Mouse (Mus musculus) heart, embryonic 13.5 days (tissue): ENCODE measurements around the gene Plekhb2. TPM values are rescaled to one million over a fixed set of nuclear protein-coding genes. Genes with fewer than 3 reads are reported as not detected.

Experiments
- ATAC-seq: fragments of 200-750 bp; cut with Nextera tagmentation; 2 replicates; pipeline ENCODE4 v1.8.0; 2017; ENCODE audit warnings: moderate TSS enrichment; ENCODE audit not compliant: insufficient number of reproducible peaks, low FRiP score, low TSS enrichment; ENCODE audit errors: extremely low read depth
- H3K27ac ChIP-seq: fragments of 300-500 bp; sonication (generic); replicated peaks from 2 replicates; pipeline ENCODE4 v1.5.1; 2015; ENCODE audit warnings: moderate library complexity, mild to moderate bottlenecking, inconsistent platforms
- H3K27me3 ChIP-seq: fragments of 300-500 bp; sonication (generic); replicated peaks from 2 replicates; pipeline ENCODE4 v1.6.1; 2015; ENCODE audit warnings: mild to moderate bottlenecking, inconsistent platforms
- H3K36me3 ChIP-seq: fragments of 300-500 bp; sonication (generic); 2 replicates; pipeline ENCODE4 v1.6.1; 2015; ENCODE audit warnings: mild to moderate bottlenecking, inconsistent platforms
- H3K4me1 ChIP-seq: fragments of 300-500 bp; sonication (generic); 2 replicates; pipeline ENCODE4 v1.6.1; 2015; ENCODE audit warnings: inconsistent platforms
- H3K4me2 ChIP-seq: fragments of 300-500 bp; sonication (generic); 2 replicates; pipeline ENCODE4 v1.6.1; 2015; ENCODE audit warnings: inconsistent platforms, mild to moderate bottlenecking, moderate library complexity
- H3K4me3 ChIP-seq: fragments of 300-500 bp; sonication (generic); 2 replicates; pipeline ENCODE4 v1.5.1; 2015; ENCODE audit warnings: moderate library complexity, mild to moderate bottlenecking, inconsistent platforms
- H3K9ac ChIP-seq: fragments of 300-500 bp; sonication (generic); 2 replicates; pipeline ENCODE4 v1.6.1; 2015; ENCODE audit warnings: inconsistent platforms, mild to moderate bottlenecking, moderate library complexity
- H3K9me3 ChIP-seq: fragments of 300-500 bp; sonication (generic); 2 replicates; pipeline ENCODE4 v1.6.1; 2016; ENCODE audit warnings: inconsistent platforms
- WGBS: fragments of 180-500 bp; shearing (Covaris S2); methylation state at CpG from one replicate; pipeline ENCODE4 v1.1.7; 2015; ENCODE audit warnings: mixed read lengths; 5-methylcytosine and 5-hydroxymethylcytosine counted together
- polyA plus RNA-seq: library from polyadenylated mRNA; unstranded; fragments of >200 nt; fragmentation: Nextera tagmentation; extraction: Ambion mirVana; gene quantifications from 2 replicates; pipeline ENCODE4 v1.2.1, GENCODE M21; 2015

Plekhb2 gene
- polyA plus RNA-seq, 1 experiment from 2014 or later: 56.3 TPM

DNA sequence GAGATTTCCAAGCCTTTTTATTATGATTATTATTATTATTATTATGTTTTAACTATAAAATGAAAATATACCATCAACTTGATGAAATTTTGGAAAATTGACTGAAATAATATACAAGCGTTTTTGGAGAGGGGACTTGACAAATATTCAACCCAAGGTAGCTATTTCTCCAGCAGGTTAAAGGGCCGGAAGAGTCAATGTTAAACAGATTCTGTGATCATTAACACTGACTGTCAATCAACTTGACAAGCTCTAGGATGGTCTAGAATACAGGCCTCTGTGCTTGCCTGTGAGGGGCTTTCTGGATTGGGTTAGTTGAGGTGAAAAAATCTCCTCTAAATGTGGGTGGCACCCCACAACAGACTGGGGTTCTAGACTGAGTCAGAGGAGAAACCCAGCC lies 4.0 kb downstream of the Plekhb2 start:
- no peaks in the 10 kb centered on the region for H3K9me3 ChIP-seq
- no peak overlapping the region for H3K4me2 ChIP-seq
- H3K36me3 ChIP-seq: no peaks in the 10 kb centered on the region
- no peak overlapping the region for H3K4me3 ChIP-seq
- peaks cover 32% of the 10 kb centered on the region for H3K4me1 ChIP-seq
- WGBS: 78% methylated on average over 2 of the region's 2 CpGs
- ATAC-seq: no peak
- H3K27ac ChIP-seq: no peak overlapping the region
- no peaks in the 10 kb centered on the region for H3K27me3 ChIP-seq
- H3K9ac ChIP-seq: no peak overlapping the region

DNA sequence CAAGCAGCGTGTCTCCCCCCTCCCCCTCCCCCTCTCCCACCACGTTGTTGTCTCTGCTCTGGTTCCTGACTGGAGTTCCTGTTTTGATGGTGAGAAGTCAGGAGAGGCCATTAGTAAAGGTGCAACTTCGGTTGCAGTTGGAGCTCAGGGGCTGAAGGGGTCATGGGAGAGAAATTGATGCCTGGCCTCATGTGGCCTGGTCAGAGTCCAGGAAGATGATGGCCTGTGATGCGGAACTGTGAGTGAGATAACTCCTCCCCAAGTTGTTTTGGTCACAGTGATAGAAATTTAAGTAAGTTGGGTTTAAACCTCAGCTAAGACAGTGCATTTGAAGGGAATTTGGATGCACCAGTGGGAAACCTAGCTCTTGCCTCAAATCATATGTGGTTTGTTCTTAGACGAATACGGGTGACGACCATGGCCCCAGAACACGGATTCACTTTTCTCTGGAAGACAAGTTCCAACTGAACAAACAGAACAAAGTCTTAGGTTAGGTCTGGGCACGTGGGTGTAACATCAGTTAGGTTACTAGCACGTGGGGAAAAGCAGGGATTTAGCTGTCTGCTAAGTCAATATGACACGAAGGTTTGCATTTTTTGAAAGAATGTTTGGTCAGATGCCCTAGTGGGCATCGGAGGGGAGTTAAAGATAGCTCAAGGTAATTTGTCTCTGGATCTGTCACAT lies 5.4 kb downstream of the Plekhb2 start:
- Histone ChIP-seq H3K9me3 (no peaks in the 10 kb centered on the region), H3K27me3 (no peaks in the 10 kb centered on the region), H3K4me2 (no peak overlapping the region), H3K9ac (no peak overlapping the region), H3K4me1 (peaks cover 27% of the 10 kb centered on the region), H3K27ac (no peak overlapping the region), H3K4me3 (no peak overlapping the region), H3K36me3 (no peaks in the 10 kb centered on the region)
- WGBS: 75% methylated on average over 12 of the region's 12 CpGs
- no peak for ATAC-seq

DNA sequence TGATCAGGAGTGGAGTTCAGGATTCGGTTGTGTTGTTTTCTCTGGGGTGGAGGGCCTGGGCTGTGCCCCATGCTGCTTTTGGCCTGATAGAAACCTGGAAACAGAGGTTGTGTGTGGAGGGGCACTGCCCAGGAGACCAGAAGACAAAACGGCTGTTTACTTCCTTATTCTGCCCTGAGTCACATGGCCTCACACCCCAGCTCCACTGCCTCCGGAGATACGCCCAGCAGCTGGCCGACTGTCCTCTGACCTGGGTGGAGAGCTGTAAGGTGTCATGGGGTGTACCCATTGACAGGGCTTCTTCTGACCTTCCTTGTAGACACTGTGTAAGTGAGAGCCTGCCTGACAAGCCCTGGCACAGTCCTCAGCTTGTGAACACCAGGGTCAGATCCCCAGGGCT lies 8.9 kb downstream of the Plekhb2 start:
- ATAC-seq: no peak
- Histone ChIP-seq H3K4me1 (peaks cover 4% of the 10 kb centered on the region), H3K4me3 (no peak overlapping the region), H3K27me3 (no peaks in the 10 kb centered on the region), H3K4me2 (no peak overlapping the region), H3K27ac (no peak overlapping the region), H3K9me3 (no peaks in the 10 kb centered on the region), H3K36me3 (peaks cover 21% of the 10 kb centered on the region), H3K9ac (no peak overlapping the region)
- 62% methylated on average over 5 of the region's 5 CpGs for WGBS

DNA sequence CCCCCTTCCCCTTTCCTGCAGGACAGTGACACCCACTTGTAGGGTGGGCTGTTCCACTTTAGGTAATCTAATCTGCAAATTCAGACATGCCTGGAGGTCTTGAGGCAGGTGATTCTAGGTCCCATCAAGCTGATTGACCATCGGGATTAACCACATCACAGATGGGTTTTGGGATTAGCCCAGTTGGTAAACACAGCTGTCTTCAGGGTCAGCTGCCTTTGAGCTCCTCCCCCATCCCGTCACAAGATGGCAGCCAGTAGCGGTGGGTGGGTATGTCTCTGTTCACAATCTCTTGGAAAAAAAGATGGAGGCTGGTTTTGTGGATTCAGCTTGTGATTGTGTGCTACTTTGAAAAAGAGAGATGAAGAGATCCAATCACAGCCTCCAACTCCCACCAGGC lies 10.0 kb downstream of the Plekhb2 start:
- no peak overlapping the region for H3K4me3 ChIP-seq
- no peak overlapping the region for H3K27ac ChIP-seq
- no peaks in the 10 kb centered on the region for H3K9me3 ChIP-seq
- peaks cover 15% of the 10 kb centered on the region for H3K4me1 ChIP-seq
- H3K27me3 ChIP-seq: no peaks in the 10 kb centered on the region
- H3K36me3 ChIP-seq: peaks cover 22% of the 10 kb centered on the region
- no peak for ATAC-seq
- no peak overlapping the region for H3K4me2 ChIP-seq
- no peak overlapping the region for H3K9ac ChIP-seq
- WGBS: 80% methylated on average over 3 of the region's 3 CpGs

DNA sequence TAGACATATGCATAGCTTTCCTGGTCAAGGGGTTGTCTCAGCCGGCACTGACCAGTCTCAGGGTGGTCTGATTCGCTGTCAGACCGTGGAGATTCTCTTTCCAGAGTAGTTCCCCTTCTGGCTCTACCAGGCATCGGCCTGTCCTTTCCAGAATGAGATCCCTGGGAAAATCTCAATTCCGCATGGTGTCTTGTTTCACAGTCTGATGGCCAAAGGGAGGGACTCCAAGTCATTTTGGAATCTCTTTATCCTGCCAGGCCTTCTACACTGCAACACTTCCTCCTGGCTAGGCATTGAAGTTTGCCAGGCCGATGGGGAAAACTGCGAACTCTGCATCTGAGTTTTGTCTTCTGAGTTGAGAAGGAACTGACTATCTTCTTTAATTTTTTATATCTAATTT lies 10.4 kb downstream of the Plekhb2 start:
- WGBS: 79% methylated on average over 7 of the region's 7 CpGs
- Histone ChIP-seq H3K4me3 (no peak overlapping the region), H3K27me3 (no peaks in the 10 kb centered on the region), H3K4me1 (peaks cover 16% of the 10 kb centered on the region), H3K27ac (no peak overlapping the region), H3K9me3 (no peaks in the 10 kb centered on the region), H3K4me2 (no peak overlapping the region), H3K36me3 (peaks cover 26% of the 10 kb centered on the region), H3K9ac (no peak overlapping the region)
- ATAC-seq: no peak

DNA sequence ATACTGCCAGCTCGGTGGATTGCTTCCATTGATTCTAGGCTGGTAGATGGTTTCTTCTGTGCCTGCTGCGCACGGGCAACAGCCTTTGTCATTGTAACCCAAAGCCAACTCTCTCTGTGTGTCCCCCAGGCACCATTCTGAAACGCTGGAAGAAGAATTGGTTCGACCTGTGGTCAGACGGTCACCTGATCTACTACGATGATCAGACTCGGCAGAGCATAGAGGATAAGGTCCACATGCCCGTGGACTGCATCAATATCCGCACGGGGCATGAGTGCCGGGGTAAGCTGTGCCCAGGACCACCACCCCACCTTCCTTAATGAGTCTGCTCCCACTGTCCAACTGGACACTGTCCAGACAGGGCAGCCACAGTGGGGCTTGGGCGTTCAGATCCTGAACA lies 13.1 kb downstream of the Plekhb2 start:
- peaks cover 42% of the 10 kb centered on the region for H3K36me3 ChIP-seq
- no peak overlapping the region for H3K4me2 ChIP-seq
- no peak overlapping the region for H3K9ac ChIP-seq
- no peak overlapping the region for H3K4me3 ChIP-seq
- H3K9me3 ChIP-seq: no peaks in the 10 kb centered on the region
- ATAC-seq: no peak
- WGBS: 90% methylated on average over 13 of the region's 13 CpGs
- no peak overlapping the region for H3K27ac ChIP-seq
- peaks cover 16% of the 10 kb centered on the region for H3K4me1 ChIP-seq
- no peaks in the 10 kb centered on the region for H3K27me3 ChIP-seq

DNA sequence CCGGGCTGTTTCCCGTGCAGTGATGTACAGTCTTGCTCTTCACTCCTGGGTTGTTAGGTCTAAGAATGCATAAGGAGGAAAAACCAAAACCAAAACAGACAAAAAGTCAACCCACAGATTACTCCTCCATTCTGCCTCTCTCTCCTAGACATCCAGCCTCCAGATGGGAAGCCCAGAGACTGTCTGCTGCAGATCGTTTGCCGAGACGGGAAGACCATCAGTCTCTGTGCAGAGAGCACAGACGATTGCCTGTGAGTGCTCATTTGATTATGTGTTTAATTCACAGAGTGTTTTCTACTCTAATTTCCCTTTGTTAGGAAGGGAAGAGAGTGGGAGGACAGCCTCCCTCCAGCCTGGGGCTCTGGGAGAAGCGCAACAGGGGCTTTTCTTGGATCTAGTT lies 13.5 kb downstream of the Plekhb2 start:
- ATAC-seq: no peak
- H3K4me2 ChIP-seq: no peak overlapping the region
- H3K4me3 ChIP-seq: no peak overlapping the region
- H3K9ac ChIP-seq: no peak overlapping the region
- peaks cover 47% of the 10 kb centered on the region for H3K36me3 ChIP-seq
- H3K27ac ChIP-seq: peak overlapping the region; percentile 43; the same call in 1 of the 2 replicates
- WGBS: 80% methylated on average over 7 of the region's 7 CpGs
- H3K27me3 ChIP-seq: no peaks in the 10 kb centered on the region
- H3K9me3 ChIP-seq: no peaks in the 10 kb centered on the region
- peaks cover 16% of the 10 kb centered on the region for H3K4me1 ChIP-seq

DNA sequence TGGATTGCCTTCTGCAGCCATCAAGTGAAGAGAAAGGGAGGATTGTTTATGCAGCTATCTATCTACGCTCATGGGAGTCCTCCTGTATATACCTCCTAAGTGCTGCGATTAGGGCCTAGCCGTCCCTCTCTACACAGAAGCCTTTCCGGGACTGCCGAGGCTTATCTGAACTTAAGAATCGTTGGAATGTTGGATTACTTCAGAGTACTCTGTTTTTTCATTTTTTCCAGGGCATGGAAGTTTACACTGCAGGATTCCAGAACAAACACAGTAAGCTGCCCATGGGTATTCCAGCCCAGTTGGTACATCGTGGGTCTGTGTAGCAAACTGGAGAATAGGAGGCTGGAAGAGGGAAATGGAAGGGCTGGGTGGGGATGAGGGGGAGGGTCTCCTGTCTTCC lies 14.5 kb downstream of the Plekhb2 start:
- H3K9me3 ChIP-seq: no peaks in the 10 kb centered on the region
- H3K4me1 ChIP-seq: peaks cover 16% of the 10 kb centered on the region
- no peak for ATAC-seq
- H3K9ac ChIP-seq: peak overlapping the region; percentile 21; the same call in 1 of the 2 replicates
- 18% methylated on average over 7 of the region's 7 CpGs for WGBS
- no peaks in the 10 kb centered on the region for H3K27me3 ChIP-seq
- H3K4me3 ChIP-seq: no peak overlapping the region
- H3K36me3 ChIP-seq: peaks cover 56% of the 10 kb centered on the region
- peak overlapping the region; percentile 43 for H3K27ac ChIP-seq
- no peak overlapping the region for H3K4me2 ChIP-seq

DNA sequence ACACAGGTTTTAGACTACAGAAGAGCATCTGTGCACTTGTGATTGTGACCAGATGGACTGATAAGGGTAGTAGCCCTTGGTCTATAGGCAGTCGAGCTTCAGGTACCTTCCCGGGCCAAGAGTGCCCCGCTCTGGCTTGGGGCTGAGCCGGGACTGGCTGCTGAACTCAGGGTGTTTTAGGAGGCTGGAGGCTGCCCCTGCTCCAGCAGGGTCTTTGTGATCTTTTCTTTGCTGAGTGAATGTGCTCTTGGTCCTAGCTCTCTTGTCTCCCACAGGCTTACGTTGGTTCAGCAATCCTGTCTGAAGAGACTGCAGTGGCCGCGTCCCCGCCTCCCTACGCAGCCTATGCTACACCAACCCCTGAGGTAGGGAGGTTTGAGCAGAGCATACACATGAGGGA lies 16.1 kb downstream of the Plekhb2 start:
- Histone ChIP-seq H3K4me3 (no peak overlapping the region), H3K36me3 (peaks cover 70% of the 10 kb centered on the region), H3K9me3 (no peaks in the 10 kb centered on the region), H3K4me1 (peaks cover 16% of the 10 kb centered on the region), H3K27ac (no peak overlapping the region), H3K9ac (no peak overlapping the region), H3K4me2 (no peak overlapping the region), H3K27me3 (no peaks in the 10 kb centered on the region)
- no peak for ATAC-seq
- 84% methylated on average over 9 of the region's 9 CpGs for WGBS

DNA sequence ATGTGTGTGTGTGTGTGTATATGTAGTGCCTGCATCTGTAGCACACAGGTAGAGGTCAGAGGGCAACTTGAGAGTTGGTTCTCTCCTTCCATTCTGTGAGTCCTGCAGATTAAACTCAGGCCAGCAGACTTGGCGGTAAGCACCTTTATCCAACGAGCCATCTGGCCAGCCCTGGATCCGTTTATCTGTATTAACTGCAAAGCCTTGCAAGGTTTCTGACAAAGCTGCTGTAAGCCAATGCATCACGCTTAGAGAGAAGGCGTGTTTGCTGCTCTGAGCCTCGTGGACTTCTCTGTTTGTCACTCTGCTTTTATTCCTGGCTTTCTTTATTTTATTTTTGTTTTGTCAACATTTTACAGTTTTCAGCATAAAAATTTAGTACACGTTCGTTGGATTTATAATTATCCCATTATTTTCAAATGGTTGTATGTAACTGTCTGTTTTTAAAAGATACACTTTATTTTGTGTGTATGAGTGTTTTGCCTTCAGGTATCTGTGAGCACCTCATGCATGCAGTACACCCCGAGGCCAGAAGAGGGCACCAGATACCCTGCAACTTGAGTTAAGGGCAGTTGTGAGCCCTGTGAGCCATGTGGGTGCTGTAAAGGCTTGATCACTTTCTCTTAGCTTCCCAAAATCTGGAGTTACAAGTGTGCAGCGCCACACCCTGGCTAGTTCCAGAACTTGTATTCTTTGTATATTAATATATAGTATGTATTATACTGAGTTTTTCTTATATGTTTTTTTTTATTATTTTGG lies 17.2 kb downstream of the Plekhb2 start:
- Histone ChIP-seq H3K4me2 (no peak overlapping the region), H3K9me3 (no peaks in the 10 kb centered on the region), H3K4me1 (peaks cover 16% of the 10 kb centered on the region), H3K36me3 (peaks cover 78% of the 10 kb centered on the region), H3K27me3 (no peaks in the 10 kb centered on the region), H3K9ac (no peak overlapping the region), H3K4me3 (no peak overlapping the region), H3K27ac (no peak overlapping the region)
- 55% methylated on average over 10 of the region's 10 CpGs for WGBS
- no peak for ATAC-seq

DNA sequence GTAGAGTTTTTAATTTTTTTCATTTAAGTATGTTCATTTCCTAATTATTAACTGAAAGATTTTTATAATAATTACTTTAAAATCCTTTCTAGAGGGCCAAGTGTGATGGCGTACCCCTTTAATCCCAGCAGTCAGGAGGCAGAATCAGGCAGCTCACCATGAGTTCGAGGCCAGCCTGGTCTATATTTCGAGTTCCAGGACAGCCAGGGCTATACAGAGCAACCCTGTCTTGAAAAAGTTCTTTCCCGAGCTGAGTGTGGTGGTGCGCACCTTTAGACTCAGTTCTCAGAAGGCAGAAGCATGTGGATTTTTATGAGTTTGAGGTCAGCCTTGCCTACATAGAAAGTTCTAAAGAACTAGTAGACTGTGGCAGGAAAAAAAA lies 17.8 kb downstream of the Plekhb2 start:
- H3K27ac ChIP-seq: no peak overlapping the region
- peaks cover 16% of the 10 kb centered on the region for H3K4me1 ChIP-seq
- H3K9ac ChIP-seq: no peak overlapping the region
- H3K36me3 ChIP-seq: peaks cover 78% of the 10 kb centered on the region
- no peak overlapping the region for H3K4me3 ChIP-seq
- H3K4me2 ChIP-seq: no peak overlapping the region
- H3K27me3 ChIP-seq: no peaks in the 10 kb centered on the region
- 86% methylated on average over 5 of the region's 5 CpGs for WGBS
- no peak for ATAC-seq
- no peaks in the 10 kb centered on the region for H3K9me3 ChIP-seq

DNA sequence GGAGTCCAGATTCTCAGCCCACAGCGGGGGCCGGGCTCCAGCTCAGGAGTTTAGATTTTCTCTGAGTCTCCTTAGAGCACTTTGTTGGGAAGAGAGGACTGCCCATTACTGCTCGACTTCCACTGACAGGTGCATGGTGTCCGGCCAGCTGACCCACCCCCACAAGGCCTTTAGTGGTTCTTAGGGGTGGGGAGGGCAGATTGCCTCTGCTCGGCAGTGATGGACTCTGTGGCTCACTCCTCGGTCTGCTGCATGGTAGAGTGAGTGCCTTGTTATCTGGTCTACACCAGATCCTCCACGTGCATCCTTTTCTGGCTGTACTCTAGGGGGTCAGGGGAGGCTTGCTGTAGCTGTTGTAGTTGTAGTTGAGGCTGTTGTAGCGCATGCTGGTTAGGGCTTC lies 18.6 kb downstream of the Plekhb2 start:
- H3K4me3 ChIP-seq: no peak overlapping the region
- H3K27ac ChIP-seq: no peak overlapping the region
- ATAC-seq: no peak
- no peak overlapping the region for H3K9ac ChIP-seq
- peaks cover 77% of the 10 kb centered on the region for H3K36me3 ChIP-seq
- H3K27me3 ChIP-seq: no peaks in the 10 kb centered on the region
- H3K4me1 ChIP-seq: peaks cover 15% of the 10 kb centered on the region
- no peaks in the 10 kb centered on the region for H3K9me3 ChIP-seq
- WGBS: 80% methylated on average over 8 of the region's 8 CpGs
- H3K4me2 ChIP-seq: no peak overlapping the region
